Mouse (Mus musculus) forebrain, embryonic 13.5 days (tissue): ENCODE data around the gene Atf2. TPM values are rescaled to one million over a fixed set of nuclear protein-coding genes. Genes with fewer than 3 reads are reported as not detected.

Experiments
- polyA plus RNA-seq: library from polyadenylated mRNA; unstranded; fragments of >200 nt; fragmentation: Nextera tagmentation; extraction: Ambion mirVana; gene quantifications from 2 replicates; pipeline ENCODE4 v1.2.1, GENCODE M21; 2015

The Atf2 gene
- polyA plus RNA-seq, 1 experiment from 2014 or later = 99.9 TPM

Other genes starting within 250 kb of the Atf2 start
- 67.9 and 71.9 TPM in 2 replicates for gene Chn1, start 117.3 kb downstream of the Atf2 start, polyA plus RNA-seq
- 975 and 989 TPM in 2 replicates for gene Atp5g3, start 18.7 kb upstream of the Atf2 start, polyA plus RNA-seq